Mouse (Mus musculus): ENCODE data around the gene Apol10a. TPM values are rescaled to one million over a fixed set of nuclear protein-coding genes. Genes with fewer than 3 reads are reported as not detected.
"Not testable (repeated sequence)": the region's sequence is repeated elsewhere in the genome, so short reads cannot be mapped to it uniquely, and the experiment has no call there.

Apol10a gene
- polyA plus RNA-seq, 1 experiment, result not detected

DNA sequence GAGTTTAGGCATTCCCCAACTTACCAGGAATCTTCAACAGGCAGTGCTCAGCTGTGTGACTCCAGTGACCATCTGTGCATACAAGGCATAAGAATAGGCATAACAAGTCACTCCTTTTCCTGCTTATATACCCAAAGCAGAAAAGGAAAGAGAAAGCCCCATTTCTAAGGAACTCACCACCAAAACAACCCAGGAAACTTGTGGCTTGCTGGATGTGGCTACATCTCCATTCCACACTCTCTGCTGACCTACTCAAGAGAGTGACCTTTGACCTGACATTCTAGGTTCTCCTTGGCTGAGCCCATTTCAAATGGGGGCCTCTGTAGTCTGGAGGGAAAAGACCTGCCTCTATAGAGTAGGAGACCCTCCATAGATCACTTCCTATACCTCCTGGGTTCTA is 56.4 kb downstream of the Apol10a start, which contains the start of gene Apol7c:
Gene Apol7c (minus strand): TSS at position 101 of the 400 bp plus-strand sequence.
- H3K27ac ChIP-seq (ENCODE audit: insufficient read depth, low read depth, low read length), result no peak within 1 kb of the TSS
- H3K4me3 ChIP-seq (ENCODE audit: insufficient read depth, low read depth, low read length), result no peak within 1 kb of the TSS
- no peaks in the 10 kb centered on the region for H3K4me1 ChIP-seq (ENCODE audit: control insufficient read depth, insufficient read depth, low read length)
- TF ChIP-seq CTCF (IDR thresholded peaks at IDR 0.05; ENCODE audit: insufficient read depth, low read depth, low read length), result no peak
- no peak for TF ChIP-seq POLR2A (IDR thresholded peaks at IDR 0.05; ENCODE audit: insufficient read depth, low read depth, low read length)

GRCm38 (mm10) chr15:77539221-77539620 is 62.4 kb downstream of the Apol10a start:
- not testable (repeated sequence) for H3K4me3 ChIP-seq (ENCODE audit: insufficient read depth, low read depth, low read length); H3K4me1 ChIP-seq (ENCODE audit: control insufficient read depth, insufficient read depth, low read length); H3K27ac ChIP-seq (ENCODE audit: insufficient read depth, low read depth, low read length)
- 47% methylated on average over 1 of the region's 1 CpGs for WGBS

Other genes with a start within 250 kb of the Apol10a start
- 46.1 TPM in 1 of 2 replicates, not detected in the other for gene Rbfox2, start 170.0 kb upstream of the Apol10a start, polyA plus RNA-seq (2012; ENCODE audit: insufficient read depth, insufficient read length, low replicate concordance, missing spikeins)
- not detected in 2 replicates for gene Apol7a, start 77.9 kb upstream of the Apol10a start, polyA plus RNA-seq (2012; ENCODE audit: insufficient read depth, insufficient read length, low replicate concordance, missing spikeins)
- not detected in 2 replicates for gene Apol9a, start 65.9 kb upstream of the Apol10a start, polyA plus RNA-seq (2012; ENCODE audit: insufficient read depth, insufficient read length, low replicate concordance, missing spikeins)
- not detected in 2 replicates for gene Apol7b, start 29.6 kb upstream of the Apol10a start, polyA plus RNA-seq (2012; ENCODE audit: insufficient read depth, insufficient read length, low replicate concordance, missing spikeins)
- not detected in 2 replicates for gene Apol11a, start 31.2 kb downstream of the Apol10a start, polyA plus RNA-seq (2012; ENCODE audit: insufficient read depth, insufficient read length, low replicate concordance, missing spikeins)
- gene Apol7c, start 56.3 kb downstream of the Apol10a start, polyA plus RNA-seq (2012; ENCODE audit: insufficient read depth, insufficient read length, low replicate concordance, missing spikeins), result not detected in 2 replicates
- not detected in 2 replicates for gene 1700025B11Rik, start 84.8 kb downstream of the Apol10a start, polyA plus RNA-seq (2012; ENCODE audit: insufficient read depth, insufficient read length, low replicate concordance, missing spikeins)
- not detected in 2 replicates for gene Apol10b, start 119.1 kb downstream of the Apol10a start, polyA plus RNA-seq (2012; ENCODE audit: insufficient read depth, insufficient read length, low replicate concordance, missing spikeins)
- not detected in 2 replicates for gene Gm36245, start 122.2 kb downstream of the Apol10a start, polyA plus RNA-seq (2012; ENCODE audit: insufficient read depth, insufficient read length, low replicate concordance, missing spikeins)
- gene Apol11b, start 166.2 kb downstream of the Apol10a start, polyA plus RNA-seq (2012; ENCODE audit: insufficient read depth, insufficient read length, low replicate concordance, missing spikeins), result not detected in 2 replicates
- gene Apol7e, start 221.8 kb downstream of the Apol10a start, polyA plus RNA-seq (2012; ENCODE audit: insufficient read depth, insufficient read length, low replicate concordance, missing spikeins), result not detected in 2 replicates